Mouse (Mus musculus) kidney, adult 2 months (tissue): ENCODE data around the gene Hs3st1. TPM values are rescaled to one million over a fixed set of nuclear protein-coding genes. Genes with fewer than 3 reads are reported as not detected.
A peak's percentile ranks its signal among the peaks of the same experiment; 100 is the strongest.
"Not testable (repeated sequence)": the region's sequence is repeated elsewhere in the genome, so short reads cannot be mapped to it uniquely, and the experiment has no call there.

Experiments
- DNase-seq: peaks from one replicate; pipeline ENCODE4 v3.0.0; 2021
- H3K27ac ChIP-seq: fragments of 200-500 bp; 2 replicates; pipeline ENCODE4 v1.5.1; 2012; ENCODE audit warnings: low read depth, low read length, control low read depth, inconsistent platforms; ENCODE audit not compliant: insufficient read depth
- H3K27me3 ChIP-seq: fragments of 200-500 bp; replicated peaks from 2 replicates; pipeline ENCODE4 v1.6.1; 2012; ENCODE audit warnings: mild to moderate bottlenecking, moderate library complexity, low read length, inconsistent platforms; ENCODE audit not compliant: control insufficient read depth, insufficient read depth
- H3K36me3 ChIP-seq: fragments of 200-500 bp; 2 replicates; pipeline ENCODE4 v1.6.1; 2012; ENCODE audit warnings: mild to moderate bottlenecking, moderate library complexity, low read length, inconsistent platforms; ENCODE audit not compliant: control insufficient read depth, insufficient read depth
- H3K4me1 ChIP-seq: fragments of 200-500 bp; 2 replicates; pipeline ENCODE4 v1.6.1; 2011; ENCODE audit warnings: low read length; ENCODE audit not compliant: control insufficient read depth, insufficient read depth
- H3K4me3 ChIP-seq: fragments of 200-500 bp; 2 replicates; pipeline ENCODE4 v1.5.1; 2011; ENCODE audit warnings: mild to moderate bottlenecking, low read depth, low read length, control low read depth; ENCODE audit not compliant: insufficient read depth
- CTCF ChIP-seq: fragments of 200-500 bp; conservative IDR thresholded peaks from 2 replicates; pipeline ENCODE4 v1.5.1; 2011; ENCODE audit warnings: low read depth, mild to moderate bottlenecking, control low read depth, low read length, moderate library complexity, mixed read lengths; ENCODE audit not compliant: insufficient read depth, insufficient read length
- POLR2A ChIP-seq: fragments of 200-500 bp; IDR thresholded peaks from one replicate; pipeline ENCODE4 v1.6.1; 2011; ENCODE audit warnings: low read depth, low read length, control low read depth
- WGBS: fragments of 180-500 bp; shearing (Covaris S2); methylation state at CpG from one replicate; pipeline ENCODE4 v1.1.7; 2018; 5-methylcytosine and 5-hydroxymethylcytosine counted together
- polyA plus RNA-seq: library from polyadenylated mRNA; depleted of rRNA; stranded (reverse); fragments of >200 nt; gene quantifications from 2 replicates; pipeline ENCODE4 v1.2.3, GENCODE M21; 2012; rRNA removed

Hs3st1 gene
- polyA plus RNA-seq: 7.9 and 8.2 TPM in 2 replicates

DNA sequence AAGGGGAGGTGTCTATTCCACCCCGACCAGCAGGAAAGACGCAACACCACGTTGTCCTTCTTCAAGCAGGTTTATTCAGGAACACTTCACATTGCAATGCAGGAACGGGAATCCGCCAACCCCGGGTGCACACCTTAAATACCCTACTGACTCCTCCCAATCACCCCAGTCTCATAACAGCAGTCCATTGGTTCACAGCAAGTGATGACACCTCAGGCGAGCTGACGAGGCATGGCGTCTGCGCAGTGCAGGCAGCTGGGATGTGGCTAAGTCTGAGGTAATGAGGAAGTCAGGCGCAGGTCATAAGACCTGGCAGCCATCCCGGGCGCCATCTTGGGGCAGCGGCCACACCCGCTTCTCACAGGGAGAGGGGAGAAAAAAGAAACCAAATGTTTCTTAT, at the start of gene Hs3st1:
Gene Hs3st1, minus strand, starts transcription at position 101 of the 400 bp plus-strand sequence.
- not testable (repeated sequence) for H3K4me1 ChIP-seq, H3K36me3 ChIP-seq, H3K27ac ChIP-seq, DNase-seq, H3K27me3 ChIP-seq, H3K4me3 ChIP-seq
- WGBS: 96% methylated on average over 15 of the region's 15 CpGs

DNA sequence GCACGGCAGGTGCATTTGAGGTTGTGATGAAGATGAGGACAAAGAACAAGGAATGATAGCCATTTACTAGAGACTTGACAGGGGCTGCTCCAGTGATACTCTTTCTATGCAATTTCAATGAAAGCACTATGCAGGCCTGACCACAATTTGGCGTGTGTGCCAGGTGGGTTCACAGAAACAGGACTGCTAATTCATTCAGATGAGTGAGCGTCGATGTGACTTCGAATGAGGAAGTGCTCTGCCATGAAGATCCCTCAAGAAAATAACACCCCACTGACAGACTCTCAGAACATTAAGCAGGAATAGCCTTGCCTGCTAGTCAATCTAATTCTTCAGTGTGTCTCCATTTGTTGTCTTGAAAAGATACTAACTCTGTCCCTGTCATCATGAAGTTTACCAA, 49.4 kb upstream of the Hs3st1 start:
- H3K4me1 ChIP-seq: no peaks in the 10 kb centered on the region
- DNase-seq: no peak
- no peaks in the 10 kb centered on the region for H3K27me3 ChIP-seq
- H3K27ac ChIP-seq: no peak overlapping the region
- no peak overlapping the region for H3K4me3 ChIP-seq
- WGBS: 82% methylated on average over 5 of the region's 5 CpGs
- TF ChIP-seq POLR2A (no peak), CTCF (no peak)
- H3K36me3 ChIP-seq: no peaks in the 10 kb centered on the region

DNA sequence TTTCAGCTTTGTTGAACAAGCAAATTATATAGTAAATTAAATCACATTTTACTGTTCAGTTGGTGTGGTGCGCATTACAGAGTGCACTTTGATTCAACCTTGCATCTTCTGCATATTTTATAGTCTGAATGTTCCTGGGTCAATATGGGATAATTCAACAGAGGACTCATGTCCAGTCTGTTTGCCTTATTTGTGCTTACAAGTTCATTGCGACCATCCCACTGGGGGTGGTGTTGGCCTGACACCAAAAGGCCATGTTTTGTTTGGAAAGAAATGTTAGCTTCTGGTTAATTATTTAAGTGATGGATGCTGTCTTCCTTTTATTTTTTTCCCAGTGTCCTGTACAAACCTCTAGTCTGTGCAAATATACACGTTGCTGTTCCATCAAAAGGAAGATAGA, 48.7 kb upstream of the Hs3st1 start:
- H3K27ac ChIP-seq: no peak overlapping the region
- H3K4me3 ChIP-seq: no peak overlapping the region
- no peaks in the 10 kb centered on the region for H3K36me3 ChIP-seq
- no peaks in the 10 kb centered on the region for H3K27me3 ChIP-seq
- 30% methylated on average over 3 of the region's 3 CpGs for WGBS
- TF ChIP-seq POLR2A (no peak), CTCF (no peak)
- no peaks in the 10 kb centered on the region for H3K4me1 ChIP-seq
- DNase-seq: peak; percentile 16

DNA sequence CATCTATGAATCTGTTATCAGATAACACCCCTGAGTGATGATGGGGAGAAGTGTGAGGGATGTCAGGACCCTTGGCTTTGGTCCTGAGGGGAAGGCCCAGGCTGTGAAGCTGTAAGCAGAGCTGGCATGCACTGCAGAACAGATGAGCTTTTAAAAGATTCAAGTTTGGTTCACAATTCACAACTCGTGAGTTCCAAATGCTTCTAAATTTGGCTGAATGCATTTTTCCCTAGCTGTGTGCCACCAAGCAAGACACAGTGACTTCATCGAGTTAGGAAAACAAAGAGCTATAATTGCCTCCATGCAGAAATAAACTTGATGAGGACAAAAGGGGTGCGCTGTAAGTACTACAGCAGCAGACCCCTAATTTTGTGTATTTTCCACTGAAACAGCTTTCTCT, 48.2 kb upstream of the Hs3st1 start:
- H3K4me3 ChIP-seq: no peak overlapping the region
- H3K4me1 ChIP-seq: no peaks in the 10 kb centered on the region
- DNase-seq: no peak
- H3K27ac ChIP-seq: no peak overlapping the region
- TF ChIP-seq POLR2A: no peak
- TF ChIP-seq CTCF: no peak
- H3K36me3 ChIP-seq: no peaks in the 10 kb centered on the region
- H3K27me3 ChIP-seq: no peaks in the 10 kb centered on the region
- 42% methylated on average over 3 of the region's 3 CpGs for WGBS

DNA sequence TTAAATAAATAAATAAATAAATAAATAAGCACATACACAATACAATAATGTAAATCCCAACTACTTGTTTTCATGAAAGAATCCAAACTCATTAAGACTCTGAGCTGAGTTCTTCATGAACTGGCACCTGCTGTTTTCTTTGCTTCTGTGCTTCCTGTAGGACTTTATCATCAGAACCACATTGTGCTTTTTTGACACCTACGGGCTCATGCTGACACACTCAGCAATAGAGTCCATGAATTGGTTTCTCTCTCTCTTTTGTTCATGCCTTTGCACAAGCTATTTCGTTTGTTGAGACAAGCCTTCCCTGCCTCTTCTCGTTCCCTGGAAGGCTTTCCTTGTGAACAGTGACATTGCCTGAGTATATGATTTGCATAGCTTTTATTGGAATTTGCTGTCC, 46.8 kb upstream of the Hs3st1 start:
- H3K27me3 ChIP-seq: no peaks in the 10 kb centered on the region
- no peak overlapping the region for H3K27ac ChIP-seq
- no peak for DNase-seq
- WGBS: 73% methylated on average over 3 of the region's 3 CpGs
- no peaks in the 10 kb centered on the region for H3K4me1 ChIP-seq
- H3K4me3 ChIP-seq: no peak overlapping the region
- TF ChIP-seq POLR2A: no peak
- TF ChIP-seq CTCF: no peak
- no peaks in the 10 kb centered on the region for H3K36me3 ChIP-seq

DNA sequence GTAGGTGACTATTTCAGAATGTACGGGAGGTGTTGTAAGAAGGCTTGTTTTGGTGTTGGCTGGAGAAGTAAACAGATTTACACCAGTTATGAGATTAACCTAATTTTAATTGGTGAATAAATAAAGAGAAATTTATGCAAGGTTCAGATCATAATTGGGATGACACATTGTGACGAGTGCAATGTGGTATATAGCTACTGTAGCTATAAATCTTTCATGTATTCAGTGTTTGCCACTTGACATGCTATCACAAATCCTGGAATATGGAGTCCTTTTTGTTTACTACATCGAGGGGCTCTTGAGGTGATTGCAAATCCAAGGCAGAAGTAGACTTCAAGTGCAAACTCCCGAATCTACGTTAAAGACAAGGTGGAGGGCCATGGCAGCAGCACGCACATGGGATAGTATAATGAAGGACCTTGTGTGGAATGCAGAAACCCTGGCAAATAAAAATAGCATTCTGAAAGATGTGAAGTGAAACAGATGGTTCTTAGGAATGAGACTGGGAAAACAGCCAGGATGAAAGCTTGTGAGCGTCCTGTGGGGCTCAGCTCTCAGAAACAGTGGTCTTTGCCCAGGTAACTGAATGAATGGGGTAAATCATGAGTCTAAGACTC, 21.9 kb upstream of the Hs3st1 start:
- WGBS: 73% methylated on average over 7 of the region's 7 CpGs
- no peaks in the 10 kb centered on the region for H3K27me3 ChIP-seq
- no peak for TF ChIP-seq CTCF
- no peak for TF ChIP-seq POLR2A
- no peaks in the 10 kb centered on the region for H3K36me3 ChIP-seq
- H3K27ac ChIP-seq: no peak overlapping the region
- no peak overlapping the region for H3K4me3 ChIP-seq
- DNase-seq: no peak
- H3K4me1 ChIP-seq: no peaks in the 10 kb centered on the region

DNA sequence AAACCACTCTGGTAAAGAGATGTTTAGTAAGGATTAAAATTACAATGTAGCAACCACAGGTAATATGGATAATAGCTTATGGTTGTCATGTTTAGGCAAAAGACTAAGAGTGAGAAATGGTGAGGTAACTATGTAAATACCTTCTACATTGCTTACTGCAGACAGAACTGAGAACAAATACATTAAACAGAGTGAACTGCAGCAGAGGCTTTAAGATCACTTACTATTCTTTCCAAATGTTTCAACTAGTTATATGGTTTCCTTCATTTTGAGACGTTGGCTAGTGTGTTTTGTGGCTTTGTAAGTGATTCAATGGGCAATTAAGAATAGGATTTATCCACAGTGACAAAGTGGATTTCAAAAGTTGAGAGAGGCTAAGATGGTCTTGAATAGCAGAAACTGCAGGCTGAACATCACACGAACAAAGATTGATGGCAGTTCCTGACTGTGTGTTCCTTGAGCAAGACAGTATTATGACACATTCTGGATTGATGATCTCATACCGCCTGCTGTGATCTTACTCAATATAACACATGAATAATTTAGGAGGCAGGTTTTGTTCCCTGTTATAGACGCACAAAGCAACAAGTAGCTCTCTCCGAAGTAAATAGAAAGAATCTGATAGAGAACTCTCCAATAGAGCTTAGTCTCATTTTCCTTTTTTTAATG, 16.5 kb upstream of the Hs3st1 start:
- no peak overlapping the region for H3K27ac ChIP-seq
- WGBS: 59% methylated on average over 5 of the region's 5 CpGs
- no peak for TF ChIP-seq POLR2A
- TF ChIP-seq CTCF: no peak
- no peak overlapping the region for H3K4me3 ChIP-seq
- no peaks in the 10 kb centered on the region for H3K27me3 ChIP-seq
- DNase-seq: no peak
- H3K4me1 ChIP-seq: no peaks in the 10 kb centered on the region
- no peaks in the 10 kb centered on the region for H3K36me3 ChIP-seq
